ENCODE assay signal across 7 mouse cellular contexts in genomic region chr11:75267826-75268281, GRCm38 (mm10).
DNase-seq lines count a peak whose midpoint lies in the region; ATAC-seq and TF ChIP-seq lines count a peak whose summit lies in the region.

No protein-coding gene starts in this region.

- no peak for DNase-seq in midbrain, embryonic 10.5 days (ENCODE audit: low spot score)
- DNase-seq in midbrain, embryonic 11.5 days (ENCODE audit: low spot score, missing footprints), result no peak
- peak; percentile 55 to 57 for DNase-seq in gastrocnemius, postnatal 36 days
- peak; percentile 83 for DNase-seq in kidney, adult 2 months
- peak; percentile 58 for DNase-seq in lung, postnatal 25 days (ENCODE audit: low spot score)
- no peak for DNase-seq in urinary bladder, postnatal 10 days (ENCODE audit: low spot score)

- TF ChIP-seq POLR2A in kidney, adult 2 months (IDR thresholded peaks at IDR 0.05; ENCODE audit: low read depth, low read length), result no peak

- H3K4me1 ChIP-seq in midbrain, embryonic 10.5 days, result peaks cover 62% of the 10 kb centered on the region
- peaks cover 3% of the 10 kb centered on the region for H3K4me1 ChIP-seq in midbrain, embryonic 11.5 days (ENCODE audit: control insufficient read depth, insufficient read depth, low read length)
- H3K4me1 ChIP-seq in kidney, adult 2 months (ENCODE audit: control insufficient read depth, insufficient read depth, low read length), result peaks cover 15% of the 10 kb centered on the region; the same call in 1 of the 2 replicates
- H3K4me1 ChIP-seq in intestine, embryonic 16.5 days (ENCODE audit: control insufficient read depth, insufficient read depth, low read length), result peaks cover 1% of the 10 kb centered on the region

- intact Hi-C loops in gastrocnemius, postnatal 36 days (cut with DNase I), result no loop called here

- H3K4me3 ChIP-seq in midbrain, embryonic 10.5 days, result no peak overlapping the region
- no peak overlapping the region for H3K4me3 ChIP-seq in midbrain, embryonic 11.5 days (ENCODE audit: low read depth, low read length)
- H3K4me3 ChIP-seq in kidney, adult 2 months (ENCODE audit: insufficient read depth, low read depth, low read length), result no peak overlapping the region
- no peak overlapping the region for H3K4me3 ChIP-seq in intestine, embryonic 16.5 days (ENCODE audit: low read length)

- H3K4me2 ChIP-seq in midbrain, embryonic 11.5 days, result no peak overlapping the region
- no peak overlapping the region for H3K4me2 ChIP-seq in intestine, embryonic 16.5 days (ENCODE audit: low read depth, low read length)

- TF ChIP-seq CTCF in kidney, adult 2 months (conservative IDR thresholded peaks at IDR 0.05; ENCODE audit: insufficient read depth, insufficient read length, low read depth, low read length), result no peak

- no peak for ATAC-seq in midbrain, embryonic 11.5 days (ENCODE audit: low FRiP score)
- no peak for ATAC-seq in intestine, embryonic 16.5 days

- no peaks in the 10 kb centered on the region for H3K9me3 ChIP-seq in midbrain, embryonic 10.5 days (replicated peaks)
- no peaks in the 10 kb centered on the region for H3K9me3 ChIP-seq in midbrain, embryonic 11.5 days (ENCODE audit: control insufficient read depth, low read length)
- H3K9me3 ChIP-seq in intestine, embryonic 16.5 days (ENCODE audit: control insufficient read depth, low read length), result no peaks in the 10 kb centered on the region

- H3K36me3 ChIP-seq in midbrain, embryonic 10.5 days, result no peaks in the 10 kb centered on the region
- no peaks in the 10 kb centered on the region for H3K36me3 ChIP-seq in midbrain, embryonic 11.5 days (ENCODE audit: control insufficient read depth, insufficient read depth, low read length)
- no peaks in the 10 kb centered on the region for H3K36me3 ChIP-seq in kidney, adult 2 months (ENCODE audit: control insufficient read depth, insufficient read depth, low read length)
- H3K36me3 ChIP-seq in intestine, embryonic 16.5 days (ENCODE audit: control insufficient read depth, insufficient read depth, low read length), result no peaks in the 10 kb centered on the region

- peak overlapping the region; percentile 71 for H3K27ac ChIP-seq in midbrain, embryonic 10.5 days (replicated peaks)
- H3K27ac ChIP-seq in midbrain, embryonic 11.5 days (ENCODE audit: low read depth, low read length), result no peak overlapping the region
- H3K27ac ChIP-seq in kidney, adult 2 months (ENCODE audit: insufficient read depth, low read depth, low read length), result peak overlapping the region; percentile 21
- H3K27ac ChIP-seq in intestine, embryonic 16.5 days (ENCODE audit: low read length), result no peak overlapping the region

- 70% methylated on average over 9 of the region's 9 CpGs for WGBS in midbrain, embryonic 10.5 days
- WGBS in midbrain, embryonic 11.5 days, result 60% methylated on average over 9 of the region's 9 CpGs
- WGBS in kidney, adult 2 months, result 32% methylated on average over 9 of the region's 9 CpGs
- WGBS in intestine, embryonic 16.5 days, result 58% methylated on average over 9 of the region's 9 CpGs

- H3K9ac ChIP-seq in midbrain, embryonic 11.5 days (ENCODE audit: low read length), result no peak overlapping the region
- H3K9ac ChIP-seq in intestine, embryonic 16.5 days (ENCODE audit: low read depth, low read length), result no peak overlapping the region

- 0 out of 2 replicates have a peak, but pooled peaks cover 6% of the 10 kb centered on the region for H3K27me3 ChIP-seq in midbrain, embryonic 10.5 days (ENCODE audit: low read depth, poor library complexity, severe bottlenecking)
- no peaks in the 10 kb centered on the region for H3K27me3 ChIP-seq in midbrain, embryonic 11.5 days (ENCODE audit: control insufficient read depth, insufficient read depth, low read length)
- H3K27me3 ChIP-seq in kidney, adult 2 months (replicated peaks; ENCODE audit: control insufficient read depth, insufficient read depth, low read length), result no peaks in the 10 kb centered on the region
- no peaks in the 10 kb centered on the region for H3K27me3 ChIP-seq in intestine, embryonic 16.5 days (replicated peaks; ENCODE audit: control insufficient read depth, insufficient read depth, low read length)

Comparison
In these comparisons a context has a peak if more than half of its experiments do, and no peak if none do; other contexts are left out.
1. H3K27ac ChIP-seq: peak in midbrain, embryonic 10.5 days (single experiment) and kidney, adult 2 months (single experiment); none in midbrain, embryonic 11.5 days (single experiment) and intestine, embryonic 16.5 days (single experiment).
2. DNase-seq: peak in gastrocnemius, postnatal 36 days (2 of 2), kidney, adult 2 months (single experiment) and lung, postnatal 25 days (single experiment); none in midbrain, embryonic 10.5 days (single experiment), midbrain, embryonic 11.5 days (single experiment) and urinary bladder, postnatal 10 days (single experiment).